Mouse (Mus musculus): Measurements from ENCODE around the gene Tnk2. TPM values are rescaled to one million over a fixed set of nuclear protein-coding genes. Genes with fewer than 3 reads are reported as not detected.

Gene Tnk2
- 141 and 165 TPM in 2 replicates for polyA plus RNA-seq (2012; rRNA removed)

DNA sequence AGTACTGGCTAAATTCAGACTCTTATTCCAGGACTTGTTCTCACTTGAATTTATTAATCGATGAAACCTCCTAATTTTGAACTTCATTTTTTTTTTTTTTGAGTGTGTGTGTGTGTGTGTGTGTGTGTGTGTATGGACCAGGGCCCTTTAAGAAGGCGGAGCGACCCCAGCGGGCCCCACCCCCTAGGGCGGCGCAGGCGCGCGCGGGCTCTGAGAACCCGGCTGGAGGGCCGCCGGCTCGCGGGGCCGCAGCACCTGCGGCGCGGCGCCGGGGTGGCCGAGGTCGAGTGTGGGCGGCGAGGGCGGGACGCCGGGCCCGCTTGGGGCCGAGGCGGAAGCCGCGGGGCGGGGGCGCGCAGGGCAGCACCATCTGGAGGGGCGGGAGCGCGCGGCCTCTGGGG is at the start of gene Tnk2:
TSS of gene Tnk2 (plus strand) at position 214 of the 401 bp plus-strand sequence.

DNA sequence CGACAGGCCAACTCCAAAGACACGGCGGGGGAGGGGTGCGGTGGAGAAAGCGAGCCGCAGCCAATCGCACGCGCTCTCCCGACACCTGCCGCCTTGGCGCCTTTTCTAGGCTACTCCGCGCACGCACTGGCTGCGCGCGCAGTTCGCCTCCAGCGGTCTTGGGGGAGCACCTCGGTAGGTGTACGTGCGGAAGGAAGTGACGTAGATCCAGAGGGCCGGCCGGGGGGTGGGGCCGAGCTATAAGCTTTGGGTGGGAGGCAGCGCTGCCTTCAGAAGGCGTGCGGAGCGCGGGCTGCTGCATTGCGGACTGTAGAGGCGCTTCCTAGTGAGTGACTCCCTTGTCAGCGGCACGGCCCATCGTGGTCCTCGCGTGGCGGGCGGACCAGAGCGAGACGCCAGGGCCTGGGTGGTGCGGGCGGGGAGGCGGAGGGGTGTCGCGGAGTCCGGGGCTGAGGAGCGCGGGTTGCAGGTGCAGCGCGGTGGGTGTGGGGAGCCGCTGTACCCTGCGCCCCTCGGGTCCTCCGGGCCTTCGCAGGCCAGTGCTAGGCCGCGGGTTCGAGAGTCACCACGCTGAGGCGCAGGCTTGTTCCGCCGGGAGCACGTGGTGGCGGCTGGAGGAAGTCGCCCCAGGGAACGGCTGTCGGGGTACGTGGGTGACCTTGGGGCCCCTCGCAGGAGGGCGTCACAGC is 34.8 kb upstream of the Tnk2 start, which contains the start of gene Tfrc:
TSS of gene Tfrc (plus strand) at position 209 of the 689 bp plus-strand sequence.

Other genes with a start within 250 kb of the Tnk2 start
- gene Tm4sf19, start 243.4 kb upstream of the Tnk2 start, polyA plus RNA-seq (2012; rRNA removed), result not detected in 2 replicates
- gene Tctex1d2, start 224.2 kb upstream of the Tnk2 start, polyA plus RNA-seq (2012; rRNA removed), result 0.87 and 2.2 TPM in 2 replicates
- 13.9 and 22.3 TPM in 2 replicates for gene Pcyt1a, start 213.0 kb upstream of the Tnk2 start, polyA plus RNA-seq (2012; rRNA removed)
- gene Slc51a, start 156.0 kb upstream of the Tnk2 start, polyA plus RNA-seq (2012; rRNA removed), result 0.04 and 0.14 TPM in 2 replicates
- not detected in 2 replicates for gene Zdhhc19, start 147.6 kb upstream of the Tnk2 start, polyA plus RNA-seq (2012; rRNA removed)
- gene Tfrc, start 35.0 kb upstream of the Tnk2 start, polyA plus RNA-seq (2012; rRNA removed), result 1.5 and 2.2 TPM in 2 replicates
- 10.9 and 11.9 TPM in 2 replicates for gene Muc4, start 92.0 kb downstream of the Tnk2 start, polyA plus RNA-seq (2012; rRNA removed)
- 0.01 and 0.10 TPM in 2 replicates for gene Muc20, start 153.6 kb downstream of the Tnk2 start, polyA plus RNA-seq (2012; rRNA removed)
- gene Smbd1, start 166.6 kb downstream of the Tnk2 start, polyA plus RNA-seq (2012; rRNA removed), result 0.26 TPM in 1 of 2 replicates, not detected in the other
- gene Fyttd1, start 233.6 kb downstream of the Tnk2 start, polyA plus RNA-seq (2012; rRNA removed), result 0.58 and 0.73 TPM in 2 replicates
- gene Rubcn, start 233.9 kb downstream of the Tnk2 start, polyA plus RNA-seq (2012; rRNA removed), result 10.9 and 16.2 TPM in 2 replicates